ENCODE assay signal across 9 mouse cellular contexts in genomic region chr13:47152390-47152789, GRCm38 (mm10). TPM values are rescaled to one million over a fixed set of nuclear protein-coding genes. Genes with fewer than 3 reads are reported as not detected.
DNase-seq lines count a peak whose midpoint lies in the region; ATAC-seq and TF ChIP-seq lines count a peak whose summit lies in the region.
"Had no signal": no experiment of that assay in that cellular context is flagged by ENCODE, and none has a peak within 500 bp of the region (broad histone marks: within the 10 kb centered on the region; RNA-seq: fewer than 3 reads in every experiment).

No protein-coding gene starts in this region.

- H3K27ac ChIP-seq in cerebellum, adult 2 months (ENCODE audit: insufficient read depth, low read length) = no peak overlapping the region
- no peak overlapping the region for H3K27ac ChIP-seq in forebrain, embryonic 16.5 days (ENCODE audit: low read length)
- H3K27ac ChIP-seq: midbrain, embryonic 12.5 days had no signal

- peak; percentile 70; the same call in 1 of the 2 replicates for ATAC-seq in forebrain, embryonic 16.5 days

- 36% methylated on average over 7 of the region's 7 CpGs for WGBS in cerebellum, adult 2 months
- 29% methylated on average over 7 of the region's 7 CpGs for WGBS in forebrain, embryonic 16.5 days

- H3K9me3 ChIP-seq in forebrain, embryonic 16.5 days (ENCODE audit: control insufficient read depth, low read length) = no peaks in the 10 kb centered on the region
- H3K9me3 ChIP-seq: midbrain, embryonic 12.5 days had no signal

- H3K4me3 ChIP-seq in cerebellum, adult 2 months (replicated peaks; ENCODE audit: insufficient read depth, low read depth, low read length) = no peak overlapping the region
- no peak overlapping the region for H3K4me3 ChIP-seq in forebrain, embryonic 16.5 days (replicated peaks; ENCODE audit: low read length)
- H3K4me3 ChIP-seq: midbrain, embryonic 12.5 days had no signal

- TF ChIP-seq POLR2A in cerebellum, adult 2 months (IDR thresholded peaks at IDR 0.05; ENCODE audit: borderline replicate concordance, insufficient read depth, low read length) = no peak

- no peaks in the 10 kb centered on the region for H3K27me3 ChIP-seq in cerebellum, adult 2 months (ENCODE audit: control insufficient read depth, insufficient read depth, low read length)
- H3K27me3 ChIP-seq in forebrain, embryonic 16.5 days (replicated peaks; ENCODE audit: control insufficient read depth, insufficient read depth, low read length) = no peaks in the 10 kb centered on the region

- H3K4me1 ChIP-seq in cerebellum, adult 2 months (ENCODE audit: control insufficient read depth, insufficient read depth, low read length) = no peaks in the 10 kb centered on the region
- H3K4me1 ChIP-seq in forebrain, embryonic 16.5 days (replicated peaks; ENCODE audit: control insufficient read depth, insufficient read depth, low read length) = no peaks in the 10 kb centered on the region; the same call in 1 of the 2 replicates
- H3K4me1 ChIP-seq: midbrain, embryonic 12.5 days had no signal

- H3K36me3 ChIP-seq in forebrain, embryonic 16.5 days (ENCODE audit: control insufficient read depth, insufficient read depth) = no peaks in the 10 kb centered on the region
- H3K36me3 ChIP-seq: midbrain, embryonic 12.5 days had no signal

- peak; percentile 76 for TF ChIP-seq CTCF in cerebellum, adult 2 months (IDR thresholded peaks at IDR 0.05; ENCODE audit: borderline replicate concordance, insufficient read depth, low read depth, low read length)

- no peak overlapping the region for H3K9ac ChIP-seq in forebrain, embryonic 16.5 days (replicated peaks; ENCODE audit: low read depth, low read length)
- H3K9ac ChIP-seq: midbrain, embryonic 12.5 days had no signal

- peak; percentile 15 to 40 for DNase-seq in heart, adult 9 months (ENCODE audit: low spot score in 2 of 2)
- no peak for DNase-seq in heart, adult 11 months
- DNase-seq in ES-CJ7 (ENCODE audit: low read depth, low spot score) = peak; percentile 75
- DNase-seq in cerebellum, adult 2 months = peak; percentile 25 to 57
- peak; percentile 51 to 57 for DNase-seq in kidney, postnatal 36 days
- DNase-seq in mesoderm, embryonic 11.5 days (ENCODE audit: low read depth, low spot score) = peak; percentile 80
- DNase-seq in urinary bladder, postnatal 25 days (ENCODE audit: low spot score) = no peak

- no peak overlapping the region for H3K4me2 ChIP-seq in forebrain, embryonic 16.5 days (ENCODE audit: low read length)
- H3K4me2 ChIP-seq: midbrain, embryonic 12.5 days had no signal

RNA-seq across cellular contexts. Expression of gene Rnf144b, which starts 29.9 kb away (rescaled TPM):
- polyA plus RNA-seq in cerebellum, adult 2 months (2012; rRNA removed) = 8.5 and 8.9 TPM in 2 replicates
- polyA plus RNA-seq in forebrain, embryonic 16.5 days (2015; fragmentation: Nextera tagmentation; extraction: Ambion mirVana) = 0.62 and 0.71 TPM in 2 replicates

RNA-seq across cellular contexts. Expression of gene Dek, which starts 46.4 kb away (rescaled TPM):
- polyA plus RNA-seq in cerebellum, adult 2 months (2012; rRNA removed) = 44.3 and 48.6 TPM in 2 replicates
- 143 and 152 TPM in 2 replicates for polyA plus RNA-seq in forebrain, embryonic 16.5 days (2015; fragmentation: Nextera tagmentation; extraction: Ambion mirVana)

Comparison
In these comparisons a context has a peak if more than half of its experiments do, and no peak if none do; other contexts are left out.
1. DNase-seq: peak in heart, adult 9 months (2 of 2), ES-CJ7 (single experiment), cerebellum, adult 2 months (2 of 2), kidney, postnatal 36 days (2 of 2) and mesoderm, embryonic 11.5 days (single experiment); none in heart, adult 11 months (single experiment) and urinary bladder, postnatal 25 days (single experiment).